Mouse (Mus musculus) frontal cortex, postnatal 14 days (tissue): Measurements from ENCODE around the gene Pdzd9.
"Not testable (repeated sequence)": the region's sequence is repeated elsewhere in the genome, so short reads cannot be mapped to it uniquely, and the experiment has no call there.

ENCODE experiments used
- DNase-seq, 2 experiments: peaks; one replicate each; pipeline ENCODE4 v3.0.0; 2022; ENCODE audit warnings: low spot score in 2 of 2

The Pdzd9 gene

DNA sequence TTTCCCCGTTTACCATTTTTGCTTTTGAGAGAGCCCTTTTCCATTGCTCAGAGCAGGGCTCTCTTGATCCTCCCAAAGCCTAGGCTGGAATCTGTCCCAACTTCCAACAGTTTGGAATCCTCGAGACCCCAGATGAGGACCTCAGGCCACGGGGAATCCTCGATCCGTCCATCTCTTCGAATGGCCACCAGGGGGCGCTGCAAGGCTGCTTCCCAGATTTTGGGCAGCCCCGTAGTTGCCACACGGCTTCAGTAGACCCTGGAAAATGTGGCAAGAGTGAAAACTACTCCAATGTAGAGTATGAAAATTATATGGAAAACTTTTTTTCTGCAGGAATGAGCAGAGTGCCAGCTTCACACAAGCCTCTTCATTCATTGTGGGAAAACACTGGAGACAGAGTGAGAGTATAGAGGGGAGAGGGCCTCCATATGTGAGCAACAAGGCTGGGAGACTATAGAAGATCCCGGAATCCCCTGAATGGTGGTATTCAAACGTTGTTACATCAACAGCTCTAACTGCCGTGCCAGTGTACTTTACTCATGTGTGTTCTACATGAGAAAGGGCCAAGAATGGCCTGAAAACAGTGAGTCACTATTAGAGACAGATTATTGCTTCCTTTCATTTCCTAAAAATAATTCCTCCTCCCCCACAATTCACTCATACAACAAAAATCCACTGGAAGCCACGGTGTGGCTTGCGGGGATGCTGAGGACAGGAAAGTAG is at the start of gene Pdzd9:
Gene Pdzd9 (minus strand): TSS at position 191 of the 723 bp plus-strand sequence.
- DNase-seq: peak; percentile 32 to 75

DNA sequence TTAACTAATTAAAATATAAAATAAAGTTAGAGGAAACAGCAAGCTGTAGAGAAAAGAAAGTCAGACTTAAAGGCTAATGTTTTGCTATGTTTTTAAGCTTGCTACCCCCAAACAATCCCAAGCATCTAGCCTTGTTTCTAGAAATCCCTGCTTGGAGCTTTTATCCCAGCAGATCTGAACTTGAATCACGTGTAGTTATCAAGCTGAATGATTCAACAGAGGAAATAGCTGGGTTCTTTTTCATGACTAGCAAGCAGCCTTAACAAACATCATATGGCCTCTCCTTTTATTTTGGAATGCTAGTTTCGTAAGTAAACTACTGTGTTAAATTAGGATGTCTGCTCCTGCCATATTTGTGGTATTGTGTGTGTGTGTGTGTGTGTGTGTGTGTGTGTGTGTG is 47.1 kb upstream of the Pdzd9 start:
- no peak for DNase-seq

DNA sequence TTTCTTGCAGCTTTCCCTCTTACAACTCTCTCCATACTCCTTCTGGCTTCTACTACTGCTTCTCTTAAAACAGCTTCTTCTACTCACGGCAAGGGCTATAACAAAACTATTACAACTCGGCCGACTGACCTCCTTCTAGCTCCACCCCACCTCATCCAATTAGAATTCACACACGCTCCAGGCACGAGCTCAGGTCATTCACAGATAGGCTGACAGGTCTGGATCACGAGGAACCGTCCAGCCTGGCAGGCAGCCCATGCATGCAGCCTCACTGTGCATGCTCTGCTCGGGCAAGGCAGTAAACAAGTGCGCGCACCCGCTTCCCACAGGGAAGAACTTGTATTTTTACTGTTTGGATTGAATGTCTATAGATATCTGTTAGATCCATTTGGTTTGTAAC is 43.8 kb upstream of the Pdzd9 start:
- not testable (repeated sequence) for DNase-seq

DNA sequence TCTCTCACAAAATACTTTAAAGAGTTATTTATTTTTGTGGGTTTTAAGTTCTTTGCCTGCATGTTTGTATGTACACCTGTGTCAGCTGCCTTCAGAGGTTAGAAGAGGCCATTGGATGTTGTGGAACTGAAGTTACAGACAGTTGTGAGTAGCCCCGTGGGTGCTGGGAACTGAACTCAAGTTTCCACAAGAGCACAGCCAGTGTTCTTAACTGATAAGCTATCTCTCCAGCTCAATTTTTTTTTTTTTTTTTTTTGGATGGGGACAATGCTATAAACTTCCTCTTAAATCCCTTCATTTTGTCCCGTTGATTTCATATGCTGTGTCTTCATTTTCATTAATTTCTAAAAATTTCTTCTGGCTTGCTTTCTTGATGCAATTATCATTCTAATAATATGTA is 43.1 kb upstream of the Pdzd9 start:
- DNase-seq: no peak

- no peak for DNase-seq
These were observed 41.9 kb upstream of the Pdzd9 start for GRCm38 (mm10) chr7:120712071-120712470.

DNA sequence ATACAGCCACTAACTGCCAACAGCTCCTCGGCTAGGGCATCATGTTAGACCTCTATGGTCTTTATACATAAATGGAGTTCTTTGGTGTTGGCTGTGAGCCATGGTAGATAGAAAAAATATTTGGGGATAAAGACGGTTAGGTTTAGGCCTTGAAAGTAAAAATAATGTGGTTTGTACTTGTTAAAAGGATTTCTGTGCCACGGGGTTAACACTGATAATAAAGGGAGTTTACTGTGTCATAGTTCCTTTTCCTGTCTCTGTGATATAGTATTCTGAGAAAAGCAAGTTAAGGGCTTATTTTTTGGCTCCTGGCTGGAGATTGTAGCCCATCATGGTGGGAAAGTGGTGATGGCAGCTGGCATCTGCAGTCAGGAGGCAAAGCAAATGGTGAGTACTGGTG is 33.7 kb upstream of the Pdzd9 start:
- DNase-seq: no peak

GRCm38 (mm10) chr7:120699586-120699985 is 29.4 kb upstream of the Pdzd9 start:
- DNase-seq: no peak

DNA sequence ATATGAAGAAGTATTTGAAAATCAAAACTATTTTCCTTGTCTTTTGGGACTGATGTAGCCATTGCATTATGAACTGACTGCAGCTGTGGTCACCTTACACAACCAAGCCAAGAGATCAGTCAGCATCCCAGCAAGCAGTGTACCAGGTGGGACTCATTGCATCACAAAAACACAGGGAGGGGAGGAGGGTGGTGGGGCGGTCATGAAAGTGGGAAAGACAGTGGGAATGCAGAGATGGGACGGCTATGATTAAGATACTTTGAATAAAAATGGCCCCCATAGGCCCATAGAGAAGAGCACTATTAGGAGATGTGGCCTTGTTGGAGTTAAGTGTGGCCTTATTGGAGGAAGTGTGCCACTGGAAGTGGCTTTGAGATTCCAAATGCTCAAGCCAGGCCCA is 26.2 kb upstream of the Pdzd9 start:
- no peak for DNase-seq

- no peak for DNase-seq
These were observed 25.5 kb upstream of the Pdzd9 start for GRCm38 (mm10) chr7:120695641-120696040.

DNA sequence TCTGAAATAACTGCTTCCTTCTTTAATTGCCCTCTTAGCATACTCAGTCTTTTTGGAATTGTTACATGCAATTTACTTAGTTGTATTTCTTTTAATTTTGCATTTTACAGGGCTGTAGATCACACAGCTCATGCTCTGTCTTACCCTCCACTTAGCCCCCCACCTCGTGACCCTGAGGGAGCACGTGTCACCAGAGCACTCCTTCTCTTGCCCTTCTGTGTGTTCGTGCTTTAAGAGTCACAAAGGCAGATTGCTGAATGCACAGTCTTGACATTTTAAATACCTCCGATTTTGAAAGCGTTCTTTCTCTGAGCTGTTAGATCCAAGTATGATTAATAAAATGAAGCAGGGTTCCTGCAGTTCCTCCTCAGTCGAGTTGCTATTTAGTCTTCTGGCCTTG is 25.1 kb upstream of the Pdzd9 start:
- no peak for DNase-seq

DNA sequence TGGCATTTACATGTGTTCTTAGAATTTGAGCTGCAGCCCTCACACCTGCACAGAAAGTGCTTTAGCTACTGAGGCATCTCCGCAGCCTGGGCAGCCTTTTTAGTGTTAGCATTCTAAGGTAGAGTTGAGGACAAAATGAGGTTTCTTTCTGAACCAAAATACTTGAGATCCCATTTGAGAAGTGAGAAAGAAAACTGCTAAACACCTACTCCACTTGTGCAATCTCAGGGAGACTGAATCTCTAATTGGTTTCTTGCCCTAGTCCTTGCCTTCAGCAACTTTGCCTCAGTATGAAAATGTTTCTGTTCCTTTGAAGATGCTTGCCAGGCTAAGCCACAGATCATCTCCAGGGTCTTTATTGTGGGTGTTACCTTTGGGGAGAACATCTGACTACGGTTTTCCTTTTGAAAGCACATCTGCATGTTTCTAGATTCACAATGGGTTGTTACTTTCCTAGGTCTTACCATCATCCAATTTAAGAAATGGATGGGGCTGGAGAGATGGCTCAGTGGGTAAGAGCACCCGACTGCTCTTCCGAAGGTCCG is 23.8 kb upstream of the Pdzd9 start:
- no peak for DNase-seq

DNA sequence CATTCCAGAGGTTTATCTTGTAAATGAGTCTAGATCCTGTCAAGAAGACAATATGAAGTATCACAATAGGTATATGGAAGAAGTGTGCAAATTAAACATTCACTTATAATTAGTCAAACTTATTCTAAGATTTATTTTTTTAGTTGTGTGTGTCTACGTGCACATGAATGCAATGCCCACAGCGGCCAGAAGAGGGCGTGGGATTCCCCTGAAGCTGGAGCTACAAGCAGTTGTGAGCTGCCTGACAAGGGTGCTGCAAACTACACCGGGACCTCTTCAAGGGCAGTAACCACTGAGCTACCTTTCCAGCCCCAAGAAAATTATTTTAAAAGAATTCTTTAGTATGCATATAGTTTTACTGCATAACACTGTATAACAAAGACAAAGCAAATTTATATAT is 20.5 kb upstream of the Pdzd9 start:
- DNase-seq: no peak

DNA sequence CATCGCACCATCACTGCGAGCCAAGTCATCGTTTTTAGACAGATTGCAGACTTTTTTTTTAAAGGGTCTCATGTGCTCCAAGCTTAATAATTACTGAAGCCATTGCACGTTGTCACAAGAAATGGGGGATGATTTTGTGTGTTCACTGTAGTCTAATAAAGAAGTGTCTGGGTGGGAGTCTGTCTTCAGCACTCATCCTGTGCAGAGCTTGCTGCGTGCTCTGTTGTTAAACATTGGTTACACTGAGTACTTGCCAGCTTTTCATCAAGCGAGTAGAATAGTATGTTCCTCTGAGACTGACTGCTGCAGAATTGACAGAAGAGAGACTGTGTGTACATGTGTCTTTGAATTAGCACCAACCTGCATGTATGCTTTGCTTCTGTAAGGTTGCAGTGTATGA is 15.1 kb upstream of the Pdzd9 start:
- DNase-seq: no peak

DNA sequence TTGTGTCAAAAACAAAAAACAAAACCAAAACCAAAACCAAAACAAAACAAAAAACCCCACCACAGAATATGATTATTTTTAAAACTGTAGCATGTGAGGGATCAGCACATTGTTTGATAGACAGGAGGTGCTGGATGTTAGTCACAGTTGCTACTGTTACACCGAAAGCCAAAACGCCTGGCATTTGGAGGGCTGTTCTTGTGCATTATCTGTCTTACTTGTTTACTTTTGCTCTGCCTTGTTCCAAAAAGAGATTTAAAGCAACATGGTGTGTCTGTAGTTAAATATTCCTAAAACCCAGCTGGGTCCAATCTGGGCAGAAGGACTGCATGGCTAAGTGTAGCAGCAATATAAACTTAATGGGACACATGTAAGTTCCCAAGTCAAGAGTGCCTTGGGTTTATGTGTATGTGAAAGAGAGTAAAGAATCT is 14.6 kb upstream of the Pdzd9 start:
- no peak for DNase-seq

- no peak for DNase-seq
These were observed 11.9 kb upstream of the Pdzd9 start for GRCm38 (mm10) chr7:120682002-120682401.

GRCm38 (mm10) chr7:120679023-120679422 is 8.9 kb upstream of the Pdzd9 start:
- no peak for DNase-seq

DNA sequence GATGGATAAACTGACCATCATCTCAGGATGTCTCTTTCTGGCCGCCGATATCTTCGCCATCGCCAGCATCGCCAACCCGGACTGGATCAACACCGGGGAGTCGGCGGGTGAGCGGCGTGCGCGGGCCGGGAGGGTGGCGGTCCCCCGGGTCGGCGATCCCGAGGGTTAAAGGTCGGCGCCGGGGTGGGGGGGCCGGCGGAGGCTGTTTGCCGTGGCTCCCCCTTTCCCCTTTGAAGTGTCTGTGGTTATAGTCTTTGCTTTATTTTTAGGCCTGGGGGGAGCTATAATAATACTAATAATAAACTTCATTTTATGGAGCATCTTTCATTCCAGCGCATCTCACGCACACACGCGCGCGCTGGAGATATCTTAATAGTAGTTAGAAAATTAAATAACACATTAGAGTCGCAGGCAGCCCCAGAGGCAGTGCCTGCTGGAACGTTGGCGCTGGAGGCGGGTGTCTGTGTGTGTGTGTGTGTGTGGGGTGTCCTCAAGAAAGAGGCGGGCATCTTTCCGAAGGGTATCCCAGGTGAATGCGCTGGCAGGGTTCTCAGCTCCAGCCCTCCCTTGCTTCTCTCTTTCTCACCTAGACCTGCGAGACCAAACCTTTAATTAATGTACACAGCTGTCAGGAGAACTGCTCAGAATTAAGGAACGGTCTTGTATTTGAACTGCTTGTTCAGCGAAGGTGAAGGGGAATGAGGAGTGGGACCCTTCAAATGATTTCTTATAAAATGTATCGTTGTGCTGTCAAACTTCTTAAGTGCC is 7.8 kb upstream of the Pdzd9 start:
- DNase-seq: peak in 1 of 2 experiments; percentile 31

GRCm38 (mm10) chr7:120677001-120677643 is 7.0 kb upstream of the Pdzd9 start, which contains the start of gene Mosmo:
Gene Mosmo, plus strand, starts transcription at chr7:120677618.
- DNase-seq: peak; percentile 32 to 55

DNA sequence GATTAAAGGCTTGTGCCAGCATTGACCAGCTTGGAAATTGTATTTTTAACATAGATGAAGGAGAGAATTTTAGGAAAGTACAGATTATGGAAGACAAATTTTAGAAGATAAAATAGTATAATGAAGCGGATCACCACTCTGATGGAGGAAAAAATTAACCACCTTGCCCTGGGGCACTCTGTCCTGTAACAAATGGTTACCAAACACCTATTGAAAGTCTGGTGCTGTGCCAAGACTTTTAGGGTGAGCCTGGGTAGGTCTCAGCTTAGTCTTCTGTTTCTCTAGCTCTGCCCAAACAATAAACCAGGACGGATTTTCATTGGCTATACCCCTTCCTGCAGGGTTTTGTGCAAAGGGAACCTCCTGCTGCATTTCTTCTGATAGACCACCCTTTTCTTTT is 1.1 kb upstream of the Pdzd9 start:
- no peak for DNase-seq

- no peak for DNase-seq
These were observed 8.1 kb downstream of the Pdzd9 start for GRCm38 (mm10) chr7:120662079-120662478.

- DNase-seq: no peak
These were observed 22.3 kb downstream of the Pdzd9 start for GRCm38 (mm10) chr7:120647849-120648248.

- DNase-seq: no peak
These were observed 26.9 kb downstream of the Pdzd9 start for GRCm38 (mm10) chr7:120643217-120643616.
